In genomic region chr6:52317461-52318180, GRCm38 (mm10) we compare ENCODE assay signal across 16 mouse cellular contexts. TPM values are rescaled to one million over a fixed set of nuclear protein-coding genes. Genes with fewer than 3 reads are reported as not detected.
DNase-seq lines count a peak whose midpoint lies in the region; ATAC-seq and TF ChIP-seq lines count a peak whose summit lies in the region.
"Had no signal": no experiment of that assay in that cellular context is flagged by ENCODE, and none has a peak within 500 bp of the region (broad histone marks: within the 10 kb centered on the region; RNA-seq: fewer than 3 reads in every experiment).

No protein-coding gene starts in this region.

- no peak overlapping the region for H3K9ac ChIP-seq in midbrain, embryonic 13.5 days (replicated peaks)
- no peak overlapping the region for H3K9ac ChIP-seq in embryonic facial prominence, embryonic 14.5 days (ENCODE audit: low read depth, low read length)
- H3K9ac ChIP-seq in neural tube, embryonic 12.5 days, result no peak overlapping the region
- H3K9ac ChIP-seq: embryonic facial prominence, embryonic 15.5 days; forebrain, embryonic 12.5 days; liver, postnatal 0 days had no signal

- H3K4me3 ChIP-seq in midbrain, embryonic 10.5 days, result no peak overlapping the region
- no peak overlapping the region for H3K4me3 ChIP-seq in midbrain, embryonic 13.5 days (replicated peaks)
- no peak overlapping the region for H3K4me3 ChIP-seq in embryonic facial prominence, embryonic 14.5 days (ENCODE audit: low read depth, low read length)
- no peak overlapping the region for H3K4me3 ChIP-seq in neural tube, embryonic 12.5 days

- no peaks in the 10 kb centered on the region for H3K9me3 ChIP-seq in midbrain, embryonic 10.5 days (replicated peaks)
- no peaks in the 10 kb centered on the region for H3K9me3 ChIP-seq in midbrain, embryonic 13.5 days
- H3K9me3 ChIP-seq in embryonic facial prominence, embryonic 14.5 days (ENCODE audit: control insufficient read depth, low read length), result no peaks in the 10 kb centered on the region
- no peaks in the 10 kb centered on the region for H3K9me3 ChIP-seq in neural tube, embryonic 12.5 days
- H3K9me3 ChIP-seq: embryonic facial prominence, embryonic 15.5 days; forebrain, embryonic 12.5 days; heart, embryonic 12.5 days; limb, embryonic 15.5 days had no signal

- H3K27me3 ChIP-seq in midbrain, embryonic 10.5 days (ENCODE audit: low read depth, poor library complexity, severe bottlenecking), result peaks cover 100% of the 10 kb centered on the region
- peaks cover 98% of the 10 kb centered on the region for H3K27me3 ChIP-seq in midbrain, embryonic 13.5 days
- peaks cover 96% of the 10 kb centered on the region for H3K27me3 ChIP-seq in embryonic facial prominence, embryonic 14.5 days (replicated peaks; ENCODE audit: control insufficient read depth, insufficient read depth, low read length)
- peaks cover 95% of the 10 kb centered on the region for H3K27me3 ChIP-seq in neural tube, embryonic 12.5 days (replicated peaks)

- H3K27ac ChIP-seq in midbrain, embryonic 10.5 days (replicated peaks), result no peak overlapping the region
- no peak overlapping the region for H3K27ac ChIP-seq in midbrain, embryonic 13.5 days
- no peak overlapping the region for H3K27ac ChIP-seq in embryonic facial prominence, embryonic 14.5 days (replicated peaks; ENCODE audit: low read depth, low read length)
- H3K27ac ChIP-seq in neural tube, embryonic 12.5 days, result no peak overlapping the region
- H3K27ac ChIP-seq: embryonic facial prominence, embryonic 15.5 days; forebrain, embryonic 12.5 days; limb, embryonic 15.5 days had no signal

- TF ChIP-seq POLR2A in brain, embryonic 14.5 days (IDR thresholded peaks at IDR 0.05; ENCODE audit: borderline replicate concordance, extremely low read depth, insufficient read depth, insufficient read length, poor library complexity, severe bottlenecking), result no peak

- no peak overlapping the region for H3K4me2 ChIP-seq in midbrain, embryonic 13.5 days (replicated peaks)
- H3K4me2 ChIP-seq in embryonic facial prominence, embryonic 14.5 days (ENCODE audit: low read depth, low read length), result no peak overlapping the region
- 0 out of 2 replicates have a peak overlapping the region, but pooled peaks have one; percentile 55 for H3K4me2 ChIP-seq in neural tube, embryonic 12.5 days (replicated peaks)

- WGBS in midbrain, embryonic 10.5 days, result 6% methylated on average over 14 of the region's 14 CpGs
- WGBS in midbrain, embryonic 13.5 days, result 3% methylated on average over 14 of the region's 14 CpGs
- WGBS in embryonic facial prominence, embryonic 14.5 days, result 6% methylated on average over 14 of the region's 14 CpGs
- 18% methylated on average over 14 of the region's 14 CpGs for WGBS in neural tube, embryonic 12.5 days

- ATAC-seq in midbrain, embryonic 13.5 days, result no peak
- no peak for ATAC-seq in embryonic facial prominence, embryonic 14.5 days (ENCODE audit: low read depth)
- ATAC-seq in neural tube, embryonic 12.5 days (ENCODE audit: low FRiP score, low read depth), result no peak
- ATAC-seq: liver, postnatal 0 days had no signal

- no peak for TF ChIP-seq CTCF in brain, embryonic 14.5 days (IDR thresholded peaks at IDR 0.05; ENCODE audit: borderline replicate concordance, extremely low read depth, insufficient read depth, insufficient read length)

- no peaks in the 10 kb centered on the region for H3K36me3 ChIP-seq in midbrain, embryonic 10.5 days
- no peaks in the 10 kb centered on the region for H3K36me3 ChIP-seq in midbrain, embryonic 13.5 days
- H3K36me3 ChIP-seq in embryonic facial prominence, embryonic 14.5 days (ENCODE audit: control insufficient read depth, insufficient read depth, low read length), result no peaks in the 10 kb centered on the region
- H3K36me3 ChIP-seq in neural tube, embryonic 12.5 days, result no peaks in the 10 kb centered on the region
- H3K36me3 ChIP-seq: embryonic facial prominence, embryonic 15.5 days; forebrain, embryonic 12.5 days; heart, embryonic 12.5 days; limb, embryonic 15.5 days had no signal

- DNase-seq in midbrain, embryonic 10.5 days (ENCODE audit: low spot score), result peak; percentile 46
- peak; percentile 30 for DNase-seq in brain, embryonic 14.5 days (ENCODE audit: low read depth)
- peak; percentile 44 for DNase-seq in embryonic facial prominence, embryonic 14.5 days (ENCODE audit: low spot score)
- no peak for DNase-seq in thymus, adult 18-20 months
- DNase-seq in frontal cortex, postnatal 25 days (ENCODE audit: low spot score in 2 of 2), result no peak
- DNase-seq: cerebellum, adult 9-11 months had no signal

- peaks cover 22% of the 10 kb centered on the region for H3K4me1 ChIP-seq in midbrain, embryonic 10.5 days
- H3K4me1 ChIP-seq in midbrain, embryonic 13.5 days (replicated peaks), result peaks cover 16% of the 10 kb centered on the region
- peaks cover 14% of the 10 kb centered on the region; the same call in 1 of the 2 replicates for H3K4me1 ChIP-seq in embryonic facial prominence, embryonic 14.5 days (ENCODE audit: control insufficient read depth, insufficient read depth, low read length)
- H3K4me1 ChIP-seq in neural tube, embryonic 12.5 days, result peaks cover 21% of the 10 kb centered on the region

RNA-seq across cellular contexts. Expression of gene Evx1, which starts 4.3 kb away (rescaled TPM):
- polyA plus RNA-seq in midbrain, embryonic 10.5 days (2016; fragmentation: Nextera tagmentation; extraction: Ambion mirVana), result 0.15 and 0.29 TPM in 2 replicates
- 0.50 and 0.93 TPM in 2 replicates for polyA plus RNA-seq in midbrain, embryonic 13.5 days (2015; fragmentation: Nextera tagmentation; extraction: Ambion mirVana)
- polyA plus RNA-seq in brain, embryonic 14.5 days (2012; rRNA removed), result 1.5 and 3.7 TPM in 2 replicates
- polyA plus RNA-seq in embryonic facial prominence, embryonic 14.5 days (2014; fragmentation: Nextera tagmentation; extraction: Ambion mirVana), result 0.24 TPM in 1 of 2 replicates, not detected in the other
- 4.1 and 4.5 TPM in 2 replicates for polyA plus RNA-seq in neural tube, embryonic 12.5 days (2016; fragmentation: Nextera tagmentation; extraction: Ambion mirVana)
- polyA plus RNA-seq: embryonic facial prominence, embryonic 15.5 days; forebrain, embryonic 12.5 days; heart, embryonic 12.5 days; kidney, embryonic 14.5 days; liver, postnatal 0 days; spleen, adult 2 months had no signal

RNA-seq across cellular contexts. Expression of gene Hoxa13, which starts 56.9 kb away (rescaled TPM):
- polyA plus RNA-seq in midbrain, embryonic 10.5 days (2016; fragmentation: Nextera tagmentation; extraction: Ambion mirVana), result not detected in 2 replicates
- polyA plus RNA-seq in midbrain, embryonic 13.5 days (2015; fragmentation: Nextera tagmentation; extraction: Ambion mirVana), result not detected in 2 replicates
- polyA plus RNA-seq in brain, embryonic 14.5 days (2012; rRNA removed), result 0.10 TPM in 1 of 2 replicates, not detected in the other
- polyA plus RNA-seq in embryonic facial prominence, embryonic 14.5 days (2014; fragmentation: Nextera tagmentation; extraction: Ambion mirVana), result not detected in 2 replicates
- 0.10 and 1.3 TPM in 2 replicates for polyA plus RNA-seq in neural tube, embryonic 12.5 days (2016; fragmentation: Nextera tagmentation; extraction: Ambion mirVana)
- polyA plus RNA-seq: forebrain, embryonic 12.5 days; heart, embryonic 12.5 days; kidney, embryonic 14.5 days; liver, postnatal 0 days; spleen, adult 2 months; testis, adult 2 months had no signal

Comparison
In these comparisons a context has a peak if more than half of its experiments do, and no peak if none do; other contexts are left out.
1. DNase-seq: peak in midbrain, embryonic 10.5 days (single experiment), brain, embryonic 14.5 days (single experiment) and embryonic facial prominence, embryonic 14.5 days (single experiment); none in thymus, adult 18-20 months (0 of 2) and frontal cortex, postnatal 25 days (0 of 2).